Mouse (Mus musculus) intestine, embryonic 14.5 days (tissue): Measurements from ENCODE around the gene Hephl1. TPM values are rescaled to one million over a fixed set of nuclear protein-coding genes. Genes with fewer than 3 reads are reported as not detected.
A peak's percentile ranks its signal among the peaks of the same experiment; 100 is the strongest.

Source experiments
- ATAC-seq: fragments of 200-750 bp; cut with Nextera tagmentation; replicated peaks from 2 replicates; pipeline ENCODE4 v1.8.0; 2017; ENCODE audit warnings: low read depth, moderate number of reproducible peaks, moderate TSS enrichment, moderate library complexity; ENCODE audit not compliant: low FRiP score, low TSS enrichment
- DNase-seq: peaks from one replicate; pipeline ENCODE4 v3.0.0-alpha.2; 2018; ENCODE audit warnings: low spot score
- H3K27ac ChIP-seq: fragments of 300-500 bp; sonication (generic); 2 replicates; pipeline ENCODE4 v1.5.1; 2014; ENCODE audit warnings: low read depth, mild to moderate bottlenecking, control low read depth
- H3K27me3 ChIP-seq: fragments of 300-500 bp; sonication (generic); replicated peaks from 2 replicates; pipeline ENCODE4 v1.6.1; 2014; ENCODE audit warnings: low read length, control low read depth; ENCODE audit not compliant: control insufficient read depth, insufficient read depth
- H3K36me3 ChIP-seq: fragments of 300-500 bp; sonication (generic); 2 replicates; pipeline ENCODE4 v1.6.1; 2014; ENCODE audit warnings: low read length, control low read depth; ENCODE audit not compliant: control insufficient read depth, insufficient read depth
- H3K4me1 ChIP-seq: fragments of 300-500 bp; sonication (generic); replicated peaks from 2 replicates; pipeline ENCODE4 v1.6.1; 2014; ENCODE audit warnings: low read length, control low read depth, mixed read lengths; ENCODE audit not compliant: control insufficient read depth, insufficient read depth
- H3K4me2 ChIP-seq: fragments of 300-500 bp; sonication (generic); 2 replicates; pipeline ENCODE4 v1.6.1; 2014; ENCODE audit warnings: low read length
- H3K4me3 ChIP-seq: fragments of 300-500 bp; sonication (generic); 2 replicates; pipeline ENCODE4 v1.5.1; 2014; ENCODE audit warnings: low read depth, low read length, control low read depth, mixed read lengths
- H3K9ac ChIP-seq: fragments of 300-500 bp; sonication (generic); 2 replicates; pipeline ENCODE4 v1.6.1; 2014; ENCODE audit warnings: mild to moderate bottlenecking, low read length
- H3K9me3 ChIP-seq: fragments of 300-500 bp; sonication (generic); 2 replicates; pipeline ENCODE4 v1.6.1; 2016; ENCODE audit warnings: low read length, control low read depth; ENCODE audit not compliant: control insufficient read depth
- WGBS: fragments of 180-500 bp; shearing (Covaris S2); extraction: QIAGEN DNeasy Blood & Tissue Kit; methylation state at CpG from one replicate; pipeline ENCODE4 v1.1.7; 2014; 5-methylcytosine and 5-hydroxymethylcytosine counted together
- polyA plus RNA-seq: library from polyadenylated mRNA; unstranded; fragments of >200 nt; fragmentation: Nextera tagmentation; extraction: Ambion mirVana; gene quantifications from 2 replicates; pipeline ENCODE4 v1.2.1, GENCODE M21; 2014

The Hephl1 gene
- polyA plus RNA-seq, 1 experiment from 2014 or later: not detected

- no peak for DNase-seq
- ATAC-seq: no peak
- Histone ChIP-seq H3K9me3 (no peaks in the 10 kb centered on the region), H3K4me1 (peaks cover 4% of the 10 kb centered on the region), H3K4me2 (no peak overlapping the region), H3K27ac (no peak overlapping the region), H3K4me3 (no peak overlapping the region), H3K27me3 (no peaks in the 10 kb centered on the region), H3K36me3 (peaks cover 9% of the 10 kb centered on the region; the same call in 1 of the 2 replicates), H3K9ac (no peak overlapping the region)
- WGBS: 69% methylated on average over 5 of the region's 5 CpGs
These were observed 78.2 kb downstream of the Hephl1 start for GRCm38 (mm10) chr9:15033568-15034160.

GRCm38 (mm10) chr9:15032797-15033196 is 79.1 kb downstream of the Hephl1 start:
- Histone ChIP-seq H3K4me2 (no peak overlapping the region), H3K27ac (no peak overlapping the region), H3K36me3 (peaks cover 9% of the 10 kb centered on the region; the same call in 1 of the 2 replicates), H3K9me3 (no peaks in the 10 kb centered on the region), H3K9ac (no peak overlapping the region), H3K4me1 (peaks cover 4% of the 10 kb centered on the region), H3K4me3 (no peak overlapping the region), H3K27me3 (no peaks in the 10 kb centered on the region)
- no peak for DNase-seq
- 94% methylated on average over 4 of the region's 4 CpGs for WGBS
- ATAC-seq: no peak

GRCm38 (mm10) chr9:15030771-15031170 is 81.1 kb downstream of the Hephl1 start:
- H3K27me3 ChIP-seq: no peaks in the 10 kb centered on the region
- no peak overlapping the region for H3K27ac ChIP-seq
- WGBS: 68% methylated on average over 8 of the region's 8 CpGs
- H3K4me3 ChIP-seq: no peak overlapping the region
- ATAC-seq (no peak), DNase-seq (no peak)
- peaks cover 9% of the 10 kb centered on the region; the same call in 1 of the 2 replicates for H3K36me3 ChIP-seq
- no peaks in the 10 kb centered on the region for H3K9me3 ChIP-seq
- no peak overlapping the region for H3K4me2 ChIP-seq
- no peaks in the 10 kb centered on the region for H3K4me1 ChIP-seq
- H3K9ac ChIP-seq: no peak overlapping the region

GRCm38 (mm10) chr9:15029025-15029727 is 82.7 kb downstream of the Hephl1 start:
- Histone ChIP-seq H3K36me3 (peaks cover 9% of the 10 kb centered on the region; the same call in 1 of the 2 replicates), H3K27me3 (no peaks in the 10 kb centered on the region), H3K4me2 (no peak overlapping the region), H3K9me3 (no peaks in the 10 kb centered on the region), H3K9ac (no peak overlapping the region), H3K27ac (no peak overlapping the region), H3K4me3 (no peak overlapping the region), H3K4me1 (no peaks in the 10 kb centered on the region)
- WGBS: 61% methylated on average over 5 of the region's 5 CpGs
- 0 out of 2 replicates have a peak, but pooled peaks have one; percentile 63 for ATAC-seq
- DNase-seq: no peak

GRCm38 (mm10) chr9:15027725-15028124 is 84.2 kb downstream of the Hephl1 start:
- Histone ChIP-seq H3K4me2 (no peak overlapping the region), H3K9ac (no peak overlapping the region), H3K36me3 (peaks cover 4% of the 10 kb centered on the region; the same call in 1 of the 2 replicates), H3K27ac (no peak overlapping the region), H3K4me1 (no peaks in the 10 kb centered on the region), H3K4me3 (no peak overlapping the region), H3K9me3 (no peaks in the 10 kb centered on the region), H3K27me3 (no peaks in the 10 kb centered on the region)
- WGBS: 71% methylated on average over 3 of the region's 3 CpGs
- DNase-seq (no peak), ATAC-seq (no peak)

GRCm38 (mm10) chr9:15023049-15023448 is 88.9 kb downstream of the Hephl1 start:
- no peak for DNase-seq
- Histone ChIP-seq H3K9me3 (no peaks in the 10 kb centered on the region), H3K27ac (no peak overlapping the region), H3K4me3 (no peak overlapping the region), H3K36me3 (peaks cover 10% of the 10 kb centered on the region; the same call in 1 of the 2 replicates), H3K27me3 (no peaks in the 10 kb centered on the region), H3K4me1 (no peaks in the 10 kb centered on the region), H3K4me2 (no peak overlapping the region), H3K9ac (no peak overlapping the region)
- no peak for ATAC-seq
- 96% methylated on average over 1 of the region's 1 CpGs for WGBS

GRCm38 (mm10) chr9:15021156-15021555 is 90.8 kb downstream of the Hephl1 start:
- no peak for DNase-seq
- 86% methylated on average over 9 of the region's 9 CpGs for WGBS
- Histone ChIP-seq H3K4me3 (no peak overlapping the region), H3K4me2 (no peak overlapping the region), H3K27me3 (no peaks in the 10 kb centered on the region), H3K9me3 (no peaks in the 10 kb centered on the region), H3K9ac (no peak overlapping the region), H3K4me1 (no peaks in the 10 kb centered on the region), H3K36me3 (peaks cover 18% of the 10 kb centered on the region; the same call in 1 of the 2 replicates), H3K27ac (no peak overlapping the region)
- ATAC-seq: no peak

GRCm38 (mm10) chr9:15020561-15021080 is 91.3 kb downstream of the Hephl1 start:
- Histone ChIP-seq H3K27ac (no peak overlapping the region), H3K9ac (no peak overlapping the region), H3K4me2 (no peak overlapping the region), H3K36me3 (peaks cover 18% of the 10 kb centered on the region; the same call in 1 of the 2 replicates), H3K27me3 (no peaks in the 10 kb centered on the region), H3K9me3 (no peaks in the 10 kb centered on the region), H3K4me3 (no peak overlapping the region), H3K4me1 (no peaks in the 10 kb centered on the region)
- ATAC-seq (no peak), DNase-seq (no peak)
- WGBS: 94% methylated on average over 5 of the region's 5 CpGs
